Mouse (Mus musculus): ENCODE data around the gene Esr1. TPM values are rescaled to one million over a fixed set of nuclear protein-coding genes. Genes with fewer than 3 reads are reported as not detected.

Esr1 gene
- polyA plus RNA-seq, 1 experiment, result 0.40 TPM

DNA sequence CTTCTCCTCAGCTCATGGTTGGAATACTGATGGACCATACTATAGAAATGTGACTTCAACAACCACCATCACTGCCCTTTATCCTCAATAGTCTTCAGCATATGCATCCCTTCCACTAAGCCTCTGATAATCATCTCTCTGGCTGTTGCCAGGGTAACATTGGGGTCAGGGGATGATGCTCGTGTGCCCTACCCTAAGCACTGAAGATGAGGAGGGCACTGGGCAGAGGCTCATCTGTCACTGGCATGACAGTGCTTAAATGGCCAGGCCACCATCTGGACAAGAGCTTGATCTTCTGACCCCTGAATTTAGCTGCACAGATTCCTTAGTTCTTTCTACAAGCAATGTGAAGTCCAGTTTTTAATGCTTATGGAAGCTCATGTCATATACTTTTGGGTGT, 405.8 kb downstream of the Esr1 start:
- no peak for TF ChIP-seq MYOD1 (IDR thresholded peaks at IDR 0.05; ENCODE audit: control insufficient read depth, insufficient read length, low read depth)
- TF ChIP-seq CEBPB (IDR thresholded peaks at IDR 0.05; ENCODE audit: low read depth), result no peak
- no peak for TF ChIP-seq FOSL1 (IDR thresholded peaks at IDR 0.05; ENCODE audit: insufficient read depth, low read length, poor library complexity, severe bottlenecking)
- TF ChIP-seq MAX (IDR thresholded peaks at IDR 0.05), result no peak
- no peak for TF ChIP-seq MYOG (IDR thresholded peaks at IDR 0.05; ENCODE audit: control insufficient read depth, extremely low read depth, insufficient read length)
- TF ChIP-seq USF1 (IDR thresholded peaks at IDR 0.05; ENCODE audit: low read depth), result no peak
- no peak for TF ChIP-seq CTCF (IDR thresholded peaks at IDR 0.05; ENCODE audit: control insufficient read depth, insufficient read depth, insufficient read length)
- no peak overlapping the region for H3K4me3 ChIP-seq (ENCODE audit: insufficient read depth, poor library complexity, severe bottlenecking)
- H3K27me3 ChIP-seq (ENCODE audit: control insufficient read depth, insufficient read depth, insufficient read length), result no peaks in the 10 kb centered on the region
- no peaks in the 10 kb centered on the region for H3K79me2 ChIP-seq (ENCODE audit: control insufficient read depth, insufficient read depth)
- H3K36me3 ChIP-seq (ENCODE audit: control insufficient read depth, insufficient read depth), result peaks cover 11% of the 10 kb centered on the region
- H3ac ChIP-seq (ENCODE audit: control insufficient read depth, insufficient read length, low read depth), result no peak overlapping the region
- H3K79me3 ChIP-seq (ENCODE audit: low read depth), result no peaks in the 10 kb centered on the region

DNA sequence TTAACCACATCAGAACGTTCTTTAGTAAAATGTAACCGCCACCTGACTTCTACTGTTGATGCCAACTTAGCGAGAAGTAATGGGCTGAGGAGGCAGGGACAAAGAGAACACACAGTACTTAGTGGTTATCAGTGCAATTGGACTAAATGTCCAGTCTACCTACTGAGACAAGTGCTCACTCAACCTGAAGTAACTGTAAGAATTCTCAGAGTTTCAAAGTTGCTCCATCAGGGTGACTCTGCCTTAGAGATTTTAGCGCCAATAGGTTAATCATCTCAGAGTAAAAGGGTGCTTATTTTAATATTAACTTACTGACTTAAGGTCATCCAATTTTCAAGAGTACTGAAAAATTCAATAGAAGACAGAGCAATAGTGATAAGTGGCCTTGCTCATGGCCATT, 414.5 kb downstream of the Esr1 start:
- peaks cover 36% of the 10 kb centered on the region for H3K36me3 ChIP-seq (ENCODE audit: control insufficient read depth, insufficient read depth)
- no peak overlapping the region for H3ac ChIP-seq (ENCODE audit: control insufficient read depth, insufficient read length, low read depth)
- H3K79me3 ChIP-seq (ENCODE audit: low read depth), result no peaks in the 10 kb centered on the region
- no peaks in the 10 kb centered on the region for H3K27me3 ChIP-seq (ENCODE audit: control insufficient read depth, insufficient read depth, insufficient read length)
- TF ChIP-seq MYOG (IDR thresholded peaks at IDR 0.05; ENCODE audit: control insufficient read depth, extremely low read depth, insufficient read length) (no peak), USF1 (IDR thresholded peaks at IDR 0.05; ENCODE audit: low read depth) (no peak), CTCF (IDR thresholded peaks at IDR 0.05; ENCODE audit: control insufficient read depth, insufficient read depth, insufficient read length) (no peak), CEBPB (IDR thresholded peaks at IDR 0.05; ENCODE audit: low read depth) (no peak), MYOD1 (IDR thresholded peaks at IDR 0.05; ENCODE audit: control insufficient read depth, insufficient read length, low read depth) (no peak), MAX (IDR thresholded peaks at IDR 0.05) (no peak), FOSL1 (IDR thresholded peaks at IDR 0.05; ENCODE audit: insufficient read depth, low read length, poor library complexity, severe bottlenecking) (no peak)
- H3K4me3 ChIP-seq (ENCODE audit: insufficient read depth, poor library complexity, severe bottlenecking), result no peak overlapping the region
- H3K79me2 ChIP-seq (ENCODE audit: control insufficient read depth, insufficient read depth), result no peaks in the 10 kb centered on the region

DNA sequence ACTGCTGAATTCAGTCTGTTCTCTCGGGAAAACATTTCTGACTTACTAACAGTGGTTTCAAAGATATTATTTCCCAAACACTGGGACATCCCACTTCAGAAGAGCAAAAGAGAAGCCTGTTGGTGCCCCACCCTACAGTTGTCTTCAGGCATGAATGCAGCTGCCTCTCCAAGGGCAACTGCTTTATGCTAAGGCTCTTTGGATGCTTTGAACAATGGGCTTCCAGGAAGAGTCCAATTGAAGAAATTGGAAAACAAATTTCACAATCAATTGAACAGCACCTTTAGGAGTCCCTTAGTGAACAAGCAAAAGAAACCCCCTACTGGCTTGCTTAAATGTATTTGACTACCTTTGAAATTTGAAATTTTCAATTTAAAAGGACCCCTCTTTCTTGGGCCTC, 415.8 kb downstream of the Esr1 start:
- Histone ChIP-seq H3K79me2 (ENCODE audit: control insufficient read depth, insufficient read depth) (no peaks in the 10 kb centered on the region), H3ac (ENCODE audit: control insufficient read depth, insufficient read length, low read depth) (no peak overlapping the region), H3K4me3 (ENCODE audit: insufficient read depth, poor library complexity, severe bottlenecking) (no peak overlapping the region), H3K79me3 (ENCODE audit: low read depth) (no peaks in the 10 kb centered on the region), H3K27me3 (ENCODE audit: control insufficient read depth, insufficient read depth, insufficient read length) (no peaks in the 10 kb centered on the region), H3K36me3 (ENCODE audit: control insufficient read depth, insufficient read depth) (peaks cover 27% of the 10 kb centered on the region)
- TF ChIP-seq MYOD1 (IDR thresholded peaks at IDR 0.05; ENCODE audit: control insufficient read depth, insufficient read length, low read depth), result no peak
- no peak for TF ChIP-seq CTCF (IDR thresholded peaks at IDR 0.05; ENCODE audit: control insufficient read depth, insufficient read depth, insufficient read length)
- TF ChIP-seq FOSL1 (IDR thresholded peaks at IDR 0.05; ENCODE audit: insufficient read depth, low read length, poor library complexity, severe bottlenecking), result no peak
- no peak for TF ChIP-seq MAX (IDR thresholded peaks at IDR 0.05)
- no peak for TF ChIP-seq CEBPB (IDR thresholded peaks at IDR 0.05; ENCODE audit: low read depth)
- no peak for TF ChIP-seq USF1 (IDR thresholded peaks at IDR 0.05; ENCODE audit: low read depth)
- TF ChIP-seq MYOG (IDR thresholded peaks at IDR 0.05; ENCODE audit: control insufficient read depth, extremely low read depth, insufficient read length), result no peak

DNA sequence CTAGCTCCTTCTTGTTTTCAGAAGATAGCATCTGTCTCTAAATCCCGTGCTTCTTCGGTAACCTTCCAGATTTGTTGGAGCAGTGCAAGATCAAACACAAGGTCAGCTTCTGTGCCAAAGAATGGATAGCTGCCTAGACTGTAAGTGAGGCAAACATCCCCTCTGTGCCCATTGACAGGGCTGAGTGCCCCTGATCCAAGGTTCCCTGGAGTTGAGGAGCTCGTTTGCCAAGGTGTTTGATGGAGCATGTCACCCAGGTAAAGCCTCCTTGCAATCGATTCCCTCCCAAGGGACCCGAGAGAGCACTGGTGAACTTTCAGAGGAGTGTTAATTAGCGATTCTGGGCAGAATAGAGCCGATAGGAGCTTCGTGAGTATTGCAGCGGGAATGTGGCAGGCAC, 416.9 kb downstream of the Esr1 start:
- Histone ChIP-seq H3K27me3 (ENCODE audit: control insufficient read depth, insufficient read depth, insufficient read length) (no peaks in the 10 kb centered on the region), H3K4me3 (ENCODE audit: insufficient read depth, poor library complexity, severe bottlenecking) (no peak overlapping the region), H3K79me3 (ENCODE audit: low read depth) (no peaks in the 10 kb centered on the region), H3K36me3 (ENCODE audit: control insufficient read depth, insufficient read depth) (peaks cover 38% of the 10 kb centered on the region), H3ac (ENCODE audit: control insufficient read depth, insufficient read length, low read depth) (no peak overlapping the region), H3K79me2 (ENCODE audit: control insufficient read depth, insufficient read depth) (no peaks in the 10 kb centered on the region)
- TF ChIP-seq MAX (IDR thresholded peaks at IDR 0.05) (no peak), FOSL1 (IDR thresholded peaks at IDR 0.05; ENCODE audit: insufficient read depth, low read length, poor library complexity, severe bottlenecking) (no peak), MYOD1 (IDR thresholded peaks at IDR 0.05; ENCODE audit: control insufficient read depth, insufficient read length, low read depth) (no peak), CTCF (IDR thresholded peaks at IDR 0.05; ENCODE audit: control insufficient read depth, insufficient read depth, insufficient read length) (no peak), CEBPB (IDR thresholded peaks at IDR 0.05; ENCODE audit: low read depth) (no peak), USF1 (IDR thresholded peaks at IDR 0.05; ENCODE audit: low read depth) (no peak), MYOG (IDR thresholded peaks at IDR 0.05; ENCODE audit: control insufficient read depth, extremely low read depth, insufficient read length) (no peak)

DNA sequence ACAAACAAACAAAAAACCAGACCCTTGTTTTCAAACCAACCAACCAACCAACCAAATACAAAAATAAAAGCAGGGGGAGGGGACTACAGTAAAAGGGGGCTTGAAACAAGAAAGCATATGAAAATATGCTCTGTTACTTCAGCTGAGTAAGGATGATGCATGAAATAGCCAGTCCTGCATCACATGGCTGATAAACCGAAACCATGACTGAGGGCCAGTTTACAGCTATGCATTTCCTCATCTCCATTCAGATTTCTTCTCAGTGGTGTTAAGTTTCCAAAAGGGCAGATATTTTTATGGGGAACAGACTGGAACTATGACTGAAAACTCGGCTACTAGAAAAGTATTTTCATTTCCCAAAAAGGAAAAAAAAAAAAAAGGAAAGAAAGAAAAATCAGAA, 417.8 kb downstream of the Esr1 start:
- Histone ChIP-seq H3ac (ENCODE audit: control insufficient read depth, insufficient read length, low read depth) (no peak overlapping the region), H3K36me3 (ENCODE audit: control insufficient read depth, insufficient read depth) (peaks cover 39% of the 10 kb centered on the region), H3K79me3 (ENCODE audit: low read depth) (no peaks in the 10 kb centered on the region), H3K79me2 (ENCODE audit: control insufficient read depth, insufficient read depth) (no peaks in the 10 kb centered on the region), H3K27me3 (ENCODE audit: control insufficient read depth, insufficient read depth, insufficient read length) (no peaks in the 10 kb centered on the region), H3K4me3 (ENCODE audit: insufficient read depth, poor library complexity, severe bottlenecking) (no peak overlapping the region)
- TF ChIP-seq FOSL1 (IDR thresholded peaks at IDR 0.05; ENCODE audit: insufficient read depth, low read length, poor library complexity, severe bottlenecking), result no peak
- TF ChIP-seq MYOG (IDR thresholded peaks at IDR 0.05; ENCODE audit: control insufficient read depth, extremely low read depth, insufficient read length), result no peak
- no peak for TF ChIP-seq MYOD1 (IDR thresholded peaks at IDR 0.05; ENCODE audit: control insufficient read depth, insufficient read length, low read depth)
- TF ChIP-seq CEBPB (IDR thresholded peaks at IDR 0.05; ENCODE audit: low read depth), result no peak
- TF ChIP-seq CTCF (IDR thresholded peaks at IDR 0.05; ENCODE audit: control insufficient read depth, insufficient read depth, insufficient read length), result no peak
- no peak for TF ChIP-seq MAX (IDR thresholded peaks at IDR 0.05)
- TF ChIP-seq USF1 (IDR thresholded peaks at IDR 0.05; ENCODE audit: low read depth), result no peak

DNA sequence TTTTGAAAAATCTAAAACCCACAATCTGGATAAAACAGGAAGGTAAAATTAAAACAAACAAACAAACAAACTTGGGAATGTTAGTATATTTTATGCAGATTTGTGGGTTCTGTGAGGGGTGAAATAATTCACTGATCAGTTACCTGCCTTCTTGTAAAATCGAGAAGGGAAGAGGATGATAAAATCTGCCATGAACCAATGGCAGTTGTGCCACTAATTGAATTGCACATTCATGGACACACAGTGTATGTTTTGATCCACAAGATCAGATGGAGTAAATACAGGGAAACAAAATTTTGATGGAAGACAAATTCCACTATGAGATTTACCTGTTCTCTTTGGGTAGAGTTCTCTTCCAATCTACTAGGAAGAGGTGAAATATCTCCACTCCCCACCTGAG, 418.5 kb downstream of the Esr1 start:
- Histone ChIP-seq H3ac (ENCODE audit: control insufficient read depth, insufficient read length, low read depth) (no peak overlapping the region), H3K4me3 (ENCODE audit: insufficient read depth, poor library complexity, severe bottlenecking) (no peak overlapping the region), H3K79me3 (ENCODE audit: low read depth) (no peaks in the 10 kb centered on the region), H3K79me2 (ENCODE audit: control insufficient read depth, insufficient read depth) (no peaks in the 10 kb centered on the region), H3K36me3 (ENCODE audit: control insufficient read depth, insufficient read depth) (peaks cover 41% of the 10 kb centered on the region), H3K27me3 (ENCODE audit: control insufficient read depth, insufficient read depth, insufficient read length) (no peaks in the 10 kb centered on the region)
- TF ChIP-seq USF1 (IDR thresholded peaks at IDR 0.05; ENCODE audit: low read depth) (no peak), MYOD1 (IDR thresholded peaks at IDR 0.05; ENCODE audit: control insufficient read depth, insufficient read length, low read depth) (no peak), MAX (IDR thresholded peaks at IDR 0.05) (no peak), CTCF (IDR thresholded peaks at IDR 0.05; ENCODE audit: control insufficient read depth, insufficient read depth, insufficient read length) (no peak), MYOG (IDR thresholded peaks at IDR 0.05; ENCODE audit: control insufficient read depth, extremely low read depth, insufficient read length) (no peak), FOSL1 (IDR thresholded peaks at IDR 0.05; ENCODE audit: insufficient read depth, low read length, poor library complexity, severe bottlenecking) (no peak), CEBPB (IDR thresholded peaks at IDR 0.05; ENCODE audit: low read depth) (no peak)
